Mouse (Mus musculus): ENCODE data around the gene Anapc1. TPM values are rescaled to one million over a fixed set of nuclear protein-coding genes. Genes with fewer than 3 reads are reported as not detected.
"Not testable (repeated sequence)": the region's sequence is repeated elsewhere in the genome, so short reads cannot be mapped to it uniquely, and the experiment has no call there.

Gene Anapc1
- polyA plus RNA-seq, 1 experiment from 2014 or later: 92.6 TPM

GRCm38 (mm10) chr2:128699201-128699885, 12.2 kb upstream of the Anapc1 start:
- under 1% methylated on average over 24 of the region's 24 CpGs for WGBS
- H3K36me3 ChIP-seq (ENCODE audit: control insufficient read depth, insufficient read depth, low read length): no peaks in the 10 kb centered on the region
- ATAC-seq (ENCODE audit: low FRiP score): peak; percentile 54

GRCm38 (mm10) chr2:128698693-128699181, 11.5 kb upstream of the Anapc1 start, which contains the start of gene Mertk:
Mertk (plus strand) TSS chr2:128698956.
- Histone ChIP-seq H3K9ac (ENCODE audit: low read depth, low read length) (peak within 1 kb of the TSS; percentile 49), H3K9me3 (ENCODE audit: control insufficient read depth, low read length) (no peaks in the 10 kb centered on the region), H3K4me1 (replicated peaks; ENCODE audit: control insufficient read depth, insufficient read depth, low read length) (no peaks in the 10 kb centered on the region), H3K27ac (ENCODE audit: low read depth, low read length) (no peak within 1 kb of the TSS), H3K27me3 (ENCODE audit: control insufficient read depth, insufficient read depth, low read length) (no peaks in the 10 kb centered on the region), H3K4me3 (ENCODE audit: low read depth, low read length) (peak within 1 kb of the TSS; percentile 38), H3K4me2 (replicated peaks; ENCODE audit: low read depth, low read length) (peak within 1 kb of the TSS; percentile 83), H3K36me3 (ENCODE audit: control insufficient read depth, insufficient read depth, low read length) (no peaks in the 10 kb centered on the region)
- DNase-seq (ENCODE audit: low spot score): peak; percentile 81
- peak; percentile 90 for ATAC-seq (ENCODE audit: low FRiP score)
- under 1% methylated on average over 30 of the region's 30 CpGs for WGBS

More at GRCm38 (mm10) chr2:128699201-128699885, 12.2 kb upstream of the Anapc1 start:
- H3K4me3 ChIP-seq (ENCODE audit: low read depth, low read length): peak overlapping the region; percentile 38
- no peak overlapping the region for H3K27ac ChIP-seq (ENCODE audit: low read depth, low read length)
- H3K9ac ChIP-seq (ENCODE audit: low read depth, low read length): peak overlapping the region; percentile 49; the same call in 1 of the 2 replicates
- H3K27me3 ChIP-seq (ENCODE audit: control insufficient read depth, insufficient read depth, low read length): no peaks in the 10 kb centered on the region
- no peaks in the 10 kb centered on the region for H3K9me3 ChIP-seq (ENCODE audit: control insufficient read depth, low read length)
- H3K4me1 ChIP-seq (replicated peaks; ENCODE audit: control insufficient read depth, insufficient read depth, low read length): no peaks in the 10 kb centered on the region
- DNase-seq (ENCODE audit: low spot score): peak; percentile 65
- H3K4me2 ChIP-seq (replicated peaks; ENCODE audit: low read depth, low read length): peak overlapping the region; percentile 83

GRCm38 (mm10) chr2:128698140-128698692, 11.0 kb upstream of the Anapc1 start:
- peak; percentile 84 for ATAC-seq (ENCODE audit: low FRiP score)
- H3K27me3 ChIP-seq (ENCODE audit: control insufficient read depth, insufficient read depth, low read length): no peaks in the 10 kb centered on the region
- DNase-seq (ENCODE audit: low spot score): peak; percentile 85
- no peak overlapping the region for H3K27ac ChIP-seq (ENCODE audit: low read depth, low read length)
- peak overlapping the region; percentile 83 for H3K4me2 ChIP-seq (replicated peaks; ENCODE audit: low read depth, low read length)
- peak overlapping the region; percentile 38 for H3K4me3 ChIP-seq (ENCODE audit: low read depth, low read length)
- no peaks in the 10 kb centered on the region for H3K36me3 ChIP-seq (ENCODE audit: control insufficient read depth, insufficient read depth, low read length)
- under 1% methylated on average over 14 of the region's 14 CpGs for WGBS
- no peaks in the 10 kb centered on the region for H3K9me3 ChIP-seq (ENCODE audit: control insufficient read depth, low read length)
- H3K9ac ChIP-seq (ENCODE audit: low read depth, low read length): no peak overlapping the region; the same call in 1 of the 2 replicates
- H3K4me1 ChIP-seq (replicated peaks; ENCODE audit: control insufficient read depth, insufficient read depth, low read length): no peaks in the 10 kb centered on the region

GRCm38 (mm10) chr2:128697566-128697965, 10.4 kb upstream of the Anapc1 start:
- WGBS: 63% methylated on average over 5 of the region's 5 CpGs
- ATAC-seq (ENCODE audit: low FRiP score): no peak
- Histone ChIP-seq H3K4me3 (ENCODE audit: low read depth, low read length) (no peak overlapping the region), H3K36me3 (ENCODE audit: control insufficient read depth, insufficient read depth, low read length) (no peaks in the 10 kb centered on the region), H3K4me2 (replicated peaks; ENCODE audit: low read depth, low read length) (no peak overlapping the region), H3K27me3 (ENCODE audit: control insufficient read depth, insufficient read depth, low read length) (no peaks in the 10 kb centered on the region), H3K4me1 (replicated peaks; ENCODE audit: control insufficient read depth, insufficient read depth, low read length) (no peaks in the 10 kb centered on the region), H3K9ac (ENCODE audit: low read depth, low read length) (no peak overlapping the region), H3K9me3 (ENCODE audit: control insufficient read depth, low read length) (no peaks in the 10 kb centered on the region), H3K27ac (ENCODE audit: low read depth, low read length) (no peak overlapping the region)
- DNase-seq (ENCODE audit: low spot score): no peak

- Histone ChIP-seq H3K9me3 (ENCODE audit: control insufficient read depth, low read length) (no peaks in the 10 kb centered on the region), H3K36me3 (ENCODE audit: control insufficient read depth, insufficient read depth, low read length) (no peaks in the 10 kb centered on the region), H3K9ac (ENCODE audit: low read depth, low read length) (no peak overlapping the region), H3K27ac (ENCODE audit: low read depth, low read length) (no peak overlapping the region), H3K27me3 (ENCODE audit: control insufficient read depth, insufficient read depth, low read length) (no peaks in the 10 kb centered on the region), H3K4me3 (ENCODE audit: low read depth, low read length) (no peak overlapping the region), H3K4me2 (replicated peaks; ENCODE audit: low read depth, low read length) (no peak overlapping the region), H3K4me1 (replicated peaks; ENCODE audit: control insufficient read depth, insufficient read depth, low read length) (no peaks in the 10 kb centered on the region)
- DNase-seq (ENCODE audit: low spot score) (no peak), ATAC-seq (ENCODE audit: low FRiP score) (no peak)
- WGBS: 93% methylated on average over 1 of the region's 1 CpGs
These were observed 9.9 kb upstream of the Anapc1 start for GRCm38 (mm10) chr2:128697047-128697446.

GRCm38 (mm10) chr2:128696426-128696825, 9.2 kb upstream of the Anapc1 start:
- no peaks in the 10 kb centered on the region for H3K9me3 ChIP-seq (ENCODE audit: control insufficient read depth, low read length)
- no peak overlapping the region for H3K4me2 ChIP-seq (replicated peaks; ENCODE audit: low read depth, low read length)
- H3K27ac ChIP-seq (ENCODE audit: low read depth, low read length): no peak overlapping the region
- 77% methylated on average over 3 of the region's 3 CpGs for WGBS
- H3K9ac ChIP-seq (ENCODE audit: low read depth, low read length): no peak overlapping the region
- H3K27me3 ChIP-seq (ENCODE audit: control insufficient read depth, insufficient read depth, low read length): no peaks in the 10 kb centered on the region
- H3K4me1 ChIP-seq (replicated peaks; ENCODE audit: control insufficient read depth, insufficient read depth, low read length): no peaks in the 10 kb centered on the region
- H3K36me3 ChIP-seq (ENCODE audit: control insufficient read depth, insufficient read depth, low read length): no peaks in the 10 kb centered on the region
- no peak for ATAC-seq (ENCODE audit: low FRiP score)
- H3K4me3 ChIP-seq (ENCODE audit: low read depth, low read length): no peak overlapping the region
- no peak for DNase-seq (ENCODE audit: low spot score)

GRCm38 (mm10) chr2:128694548-128694947, 7.4 kb upstream of the Anapc1 start:
- H3K27ac ChIP-seq (ENCODE audit: low read depth, low read length): no peak overlapping the region
- no peaks in the 10 kb centered on the region for H3K27me3 ChIP-seq (ENCODE audit: control insufficient read depth, insufficient read depth, low read length)
- no peaks in the 10 kb centered on the region for H3K36me3 ChIP-seq (ENCODE audit: control insufficient read depth, insufficient read depth, low read length)
- H3K4me3 ChIP-seq (ENCODE audit: low read depth, low read length): no peak overlapping the region
- H3K4me2 ChIP-seq (replicated peaks; ENCODE audit: low read depth, low read length): no peak overlapping the region
- no peak overlapping the region for H3K9ac ChIP-seq (ENCODE audit: low read depth, low read length)
- DNase-seq (ENCODE audit: low spot score): no peak
- H3K9me3 ChIP-seq (ENCODE audit: control insufficient read depth, low read length): no peaks in the 10 kb centered on the region
- H3K4me1 ChIP-seq (replicated peaks; ENCODE audit: control insufficient read depth, insufficient read depth, low read length): no peaks in the 10 kb centered on the region
- ATAC-seq (ENCODE audit: low FRiP score): no peak

GRCm38 (mm10) chr2:128693828-128694227, 6.6 kb upstream of the Anapc1 start:
- H3K4me2 ChIP-seq (replicated peaks; ENCODE audit: low read depth, low read length); ATAC-seq (ENCODE audit: low FRiP score); H3K4me3 ChIP-seq (ENCODE audit: low read depth, low read length); H3K27ac ChIP-seq (ENCODE audit: low read depth, low read length); H3K9me3 ChIP-seq (ENCODE audit: control insufficient read depth, low read length); H3K36me3 ChIP-seq (ENCODE audit: control insufficient read depth, insufficient read depth, low read length); H3K27me3 ChIP-seq (ENCODE audit: control insufficient read depth, insufficient read depth, low read length); H3K4me1 ChIP-seq (replicated peaks; ENCODE audit: control insufficient read depth, insufficient read depth, low read length); DNase-seq (ENCODE audit: low spot score); H3K9ac ChIP-seq (ENCODE audit: low read depth, low read length): not testable (repeated sequence)
- 100% methylated on average over 2 of the region's 3 CpGs for WGBS

- no peak for ATAC-seq (ENCODE audit: low FRiP score)
- DNase-seq (ENCODE audit: low spot score): no peak
- H3K9ac ChIP-seq (ENCODE audit: low read depth, low read length): no peak overlapping the region
- no peak overlapping the region for H3K4me2 ChIP-seq (replicated peaks; ENCODE audit: low read depth, low read length)
- no peaks in the 10 kb centered on the region for H3K4me1 ChIP-seq (replicated peaks; ENCODE audit: control insufficient read depth, insufficient read depth, low read length)
- WGBS: 74% methylated on average over 4 of the region's 4 CpGs
- H3K4me3 ChIP-seq (ENCODE audit: low read depth, low read length): no peak overlapping the region
- H3K36me3 ChIP-seq (ENCODE audit: control insufficient read depth, insufficient read depth, low read length): no peaks in the 10 kb centered on the region
- no peaks in the 10 kb centered on the region for H3K9me3 ChIP-seq (ENCODE audit: control insufficient read depth, low read length)
- no peak overlapping the region for H3K27ac ChIP-seq (ENCODE audit: low read depth, low read length)
- H3K27me3 ChIP-seq (ENCODE audit: control insufficient read depth, insufficient read depth, low read length): no peaks in the 10 kb centered on the region
These were observed 6.0 kb upstream of the Anapc1 start for GRCm38 (mm10) chr2:128693236-128693635.
